Mouse (Mus musculus) liver, postnatal 0 days (tissue): Measurements from ENCODE around the gene Phactr4.

Source experiments
- CTCF ChIP-seq: sonication (generic); IDR thresholded peaks from 2 replicates; pipeline ENCODE4 v1.5.1; 2016; ENCODE audit warnings: antibody characterized with exemption, low read depth
- EP300 ChIP-seq: IDR thresholded peaks from 2 replicates; pipeline ENCODE4 v1.6.1; 2016; ENCODE audit warnings: antibody characterized with exemption, low read depth, mild to moderate bottlenecking

- TF ChIP-seq EP300 (no peak), CTCF (no peak)
Observed at GRCm38 (mm10) chr4:132338943-132339342, 83.3 kb downstream of the Phactr4 start.
